Mouse (Mus musculus) megakaryocyte, adult 5-6 weeks (primary cell): ENCODE data around the gene Emp1. TPM values are rescaled to one million over a fixed set of nuclear protein-coding genes. Genes with fewer than 3 reads are reported as not detected.

Experiments used
- ATAC-seq: 2 replicates; pipeline ENCODE4 v1.8.0; 2016; ENCODE audit warnings: mild to moderate bottlenecking, inconsistent platforms; ENCODE audit not compliant: poor library complexity, severe bottlenecking
- total RNA-seq, 2 experiments: library from RNA; stranded (forward) in 1 of 2; stranded (reverse) in 1 of 2; fragments of 153-499, 151-499 nt in 1 of 2; fragments of 221-1000, 200-1000 nt in 1 of 2; gene quantifications; 2 replicates each; pipeline versions ENCODE4 v1.2.3 to v1.2.4; 2015 to 2017

The Emp1 gene
- total RNA-seq (2015) (0.80 and 0.83 TPM in 2 replicates), total RNA-seq (2017) (2.2 and 3.0 TPM in 2 replicates)

DNA sequence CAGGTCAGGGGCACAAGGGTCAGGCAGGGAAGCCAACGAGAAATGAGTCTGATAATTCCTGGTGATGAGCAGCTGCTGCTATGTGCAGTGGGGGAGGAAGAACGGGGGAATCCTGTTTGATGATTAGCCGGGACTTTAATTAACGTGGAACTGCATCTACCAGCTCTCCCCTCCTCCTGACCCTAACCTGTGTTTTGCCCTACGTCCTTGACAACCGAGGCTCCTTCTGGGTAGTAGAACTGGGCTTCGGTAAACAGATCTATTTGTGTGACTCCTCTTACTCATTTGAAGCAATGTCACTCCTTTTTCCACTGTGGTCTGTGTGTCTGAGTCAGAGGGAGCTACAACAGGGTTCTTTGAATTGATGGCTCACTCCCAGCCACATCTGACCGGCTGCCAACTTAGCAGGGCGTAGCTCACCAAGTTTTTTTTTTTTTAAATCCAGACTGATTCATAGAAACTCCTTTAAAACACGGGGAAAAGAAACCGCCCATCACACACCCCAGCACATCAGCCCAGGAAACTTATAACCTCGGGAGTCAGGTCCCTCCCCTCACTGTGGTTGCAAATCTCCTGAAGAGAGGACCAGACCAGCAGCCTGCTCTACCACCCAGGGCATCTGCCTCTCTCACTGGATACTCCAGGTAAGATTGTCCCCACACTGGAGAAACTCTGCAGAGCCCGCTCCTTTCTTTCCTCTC, at the start of gene Emp1:
TSS of gene Emp1 (plus strand) at position 87 of the 701 bp plus-strand sequence.
- ATAC-seq = peak; percentile 34; the same call in 1 of the 2 replicates

DNA sequence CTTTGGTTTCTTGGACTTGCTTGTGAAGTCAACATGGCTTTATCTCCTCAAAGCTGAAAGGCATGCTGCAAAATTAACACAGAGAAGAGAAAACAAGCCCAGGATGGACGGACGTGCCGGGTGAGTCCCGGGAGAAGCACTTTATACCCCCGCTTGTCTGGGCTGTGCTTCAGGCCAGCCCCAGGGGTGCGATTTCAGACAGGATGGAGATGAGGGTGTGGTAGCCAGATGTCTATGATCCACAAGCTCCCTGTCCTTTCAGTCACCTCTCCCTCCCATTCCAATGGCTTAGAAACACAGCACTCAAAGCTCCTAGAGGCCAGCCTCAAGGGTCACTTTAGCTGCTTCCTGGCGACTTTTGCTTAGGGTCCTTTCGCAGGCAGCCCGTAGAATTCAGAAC, 48.4 kb upstream of the Emp1 start:
- no peak for ATAC-seq

DNA sequence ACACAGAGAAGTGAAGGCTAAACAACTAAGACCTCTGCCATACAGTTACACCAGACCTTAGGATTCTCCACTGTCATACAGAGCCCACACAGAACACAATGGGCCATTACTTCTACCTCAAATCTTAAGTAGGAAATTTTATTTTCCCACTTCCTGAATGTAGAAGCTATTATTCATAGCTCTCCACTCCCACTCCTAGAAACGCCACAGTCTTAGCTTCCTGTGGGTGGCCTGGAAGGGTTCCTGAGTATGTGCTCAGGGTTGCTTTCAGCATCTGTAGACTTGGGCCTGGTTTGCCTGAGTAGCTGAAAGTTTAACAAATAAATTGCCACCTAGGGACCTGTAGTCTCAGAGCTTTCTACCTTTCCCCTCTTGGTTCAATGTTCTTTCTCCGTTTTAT, 46.2 kb upstream of the Emp1 start:
- ATAC-seq = no peak

DNA sequence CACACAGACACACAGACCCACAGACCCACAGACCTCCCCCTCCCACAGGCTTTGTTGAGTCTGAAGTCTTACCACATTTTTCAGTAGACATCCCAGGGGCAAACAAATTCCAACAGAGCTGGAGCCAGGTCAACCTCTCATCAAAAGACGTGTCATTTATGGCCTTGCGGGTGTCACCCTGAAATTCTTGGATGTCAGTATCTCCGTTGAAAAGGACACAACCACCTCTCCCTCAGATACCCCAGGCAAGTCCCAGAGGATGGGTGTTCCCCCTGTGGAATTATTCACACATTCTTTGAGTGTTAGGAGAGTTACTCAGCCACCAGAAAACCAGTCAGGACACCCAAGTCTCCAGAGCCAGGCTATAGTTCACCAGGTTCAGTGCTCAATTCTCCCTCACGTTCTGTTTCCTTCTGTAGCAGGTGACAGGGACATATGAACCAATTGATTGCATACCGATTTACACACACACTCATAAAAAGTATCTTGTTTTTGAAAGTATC, 42.9 kb upstream of the Emp1 start:
- ATAC-seq = no peak

DNA sequence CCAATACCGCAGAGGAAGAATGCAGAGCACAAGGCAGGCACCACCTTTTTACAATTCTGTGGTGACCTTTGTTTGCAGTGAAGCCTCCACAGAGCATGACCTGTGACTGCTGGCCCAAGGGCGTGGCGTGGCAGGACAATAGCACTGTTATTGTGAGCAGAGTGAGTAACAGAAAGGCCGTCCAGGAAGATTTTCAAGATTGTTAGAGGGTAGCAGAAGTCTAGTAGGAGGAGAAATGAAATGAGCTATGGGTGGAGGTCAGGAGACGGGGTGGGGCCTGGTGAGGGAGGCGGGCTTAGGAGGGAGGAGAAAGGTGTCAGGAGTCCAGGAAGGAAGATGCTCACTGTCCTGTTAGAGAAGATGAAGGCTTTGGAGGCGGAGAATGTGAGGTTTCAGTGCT, 39.6 kb upstream of the Emp1 start:
- ATAC-seq = no peak

DNA sequence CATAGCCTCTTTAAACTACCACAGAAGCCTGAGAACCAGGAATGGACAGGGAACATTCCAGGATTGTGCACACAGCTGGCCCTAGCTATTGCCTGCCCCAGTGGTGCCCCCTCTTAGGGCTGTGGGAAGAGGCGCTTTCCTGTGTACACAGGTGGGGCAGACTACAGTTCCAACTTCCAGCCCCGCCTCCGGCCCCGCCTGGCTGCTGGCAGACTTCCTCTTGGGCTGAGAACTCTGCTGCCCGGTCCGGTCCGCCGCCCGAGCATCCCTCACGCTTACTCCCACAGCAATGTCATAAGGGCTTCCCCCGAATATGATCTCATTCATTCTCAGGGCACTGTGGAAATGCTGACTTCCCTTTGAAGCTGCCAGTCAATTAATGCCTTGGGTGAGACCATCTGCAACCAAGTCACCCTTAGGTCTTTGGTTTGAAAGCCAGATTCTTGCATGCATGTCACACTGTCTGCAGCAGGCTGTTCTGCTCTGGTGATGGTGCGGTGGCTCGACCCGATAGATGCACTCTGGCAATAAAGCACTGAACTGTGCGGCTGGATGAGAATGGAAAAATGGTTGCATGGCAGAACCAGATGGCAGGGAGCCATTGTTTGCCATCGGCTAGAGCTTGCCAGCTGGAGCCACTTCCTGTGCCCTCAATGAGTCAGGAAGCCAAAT, 38.9 kb upstream of the Emp1 start:
- peak; percentile 82 for ATAC-seq

DNA sequence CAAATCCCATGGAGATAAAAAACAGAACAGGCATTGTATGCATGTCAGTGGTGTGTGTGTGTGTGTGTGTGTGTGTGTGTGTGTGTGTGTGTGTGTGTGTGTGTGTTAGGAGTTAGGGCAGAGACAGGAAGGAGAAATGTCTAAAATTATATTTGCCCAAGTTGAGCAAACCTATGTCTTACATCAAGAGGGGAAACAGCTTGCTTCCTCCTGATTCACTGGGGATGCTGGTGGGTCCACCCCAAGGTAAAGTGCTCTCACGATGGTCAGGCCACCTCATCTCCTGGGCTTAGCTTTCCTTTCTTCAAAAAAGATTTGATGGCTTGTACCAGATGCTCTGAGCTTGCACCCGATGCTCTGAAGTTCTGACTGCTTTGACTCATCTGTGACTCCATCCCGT, 38.2 kb upstream of the Emp1 start:
- peak; percentile 14; the same call in 1 of the 2 replicates for ATAC-seq

DNA sequence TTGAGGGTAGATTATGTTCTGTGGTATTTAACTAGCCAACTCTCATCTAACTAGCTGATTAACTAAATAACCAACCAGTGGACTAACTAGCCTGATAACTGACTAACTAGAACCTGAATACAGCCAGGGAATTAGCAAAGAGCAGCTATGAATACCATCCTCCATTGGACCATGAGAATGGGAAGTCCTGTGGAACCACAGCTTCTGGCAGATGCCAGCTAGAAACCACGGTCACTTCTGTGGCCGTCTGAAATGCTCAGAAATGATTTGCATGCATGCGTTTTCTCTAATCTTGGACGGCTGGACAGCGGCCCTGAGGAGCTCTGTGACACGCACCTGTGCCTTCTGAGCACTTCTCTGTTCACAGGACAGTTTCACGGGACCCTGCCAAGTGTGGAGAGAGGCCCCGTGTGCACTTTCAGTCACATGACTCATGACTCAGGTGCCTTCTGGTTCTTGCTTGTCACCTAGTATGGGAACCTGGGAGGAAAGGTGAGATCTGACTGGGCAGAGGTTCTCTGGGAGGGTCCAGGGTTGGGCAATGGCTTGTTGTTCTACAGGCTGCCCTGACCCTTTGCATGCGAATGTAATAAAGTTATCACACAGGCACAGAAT, 37.6 kb upstream of the Emp1 start:
- peak; percentile 20 for ATAC-seq

DNA sequence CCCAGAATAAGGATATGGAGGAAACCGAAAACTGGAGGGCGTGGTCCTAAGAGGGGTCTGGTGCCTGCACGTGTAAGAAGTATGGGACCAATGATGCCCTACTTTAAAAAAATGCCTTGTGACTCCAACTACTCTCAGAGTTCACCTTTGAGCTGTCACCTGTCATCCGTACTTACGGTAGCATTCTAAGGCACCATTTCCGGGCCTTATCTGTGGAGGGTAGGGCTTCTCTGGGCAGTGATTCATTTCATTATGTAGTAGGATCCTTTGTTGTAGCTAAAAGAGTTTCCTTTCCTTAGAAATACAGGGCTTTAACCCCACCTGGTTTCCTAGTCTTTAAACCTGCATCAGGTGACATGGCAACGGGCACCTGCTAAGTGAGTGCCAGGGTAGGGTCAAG, 35.5 kb upstream of the Emp1 start:
- ATAC-seq = no peak

DNA sequence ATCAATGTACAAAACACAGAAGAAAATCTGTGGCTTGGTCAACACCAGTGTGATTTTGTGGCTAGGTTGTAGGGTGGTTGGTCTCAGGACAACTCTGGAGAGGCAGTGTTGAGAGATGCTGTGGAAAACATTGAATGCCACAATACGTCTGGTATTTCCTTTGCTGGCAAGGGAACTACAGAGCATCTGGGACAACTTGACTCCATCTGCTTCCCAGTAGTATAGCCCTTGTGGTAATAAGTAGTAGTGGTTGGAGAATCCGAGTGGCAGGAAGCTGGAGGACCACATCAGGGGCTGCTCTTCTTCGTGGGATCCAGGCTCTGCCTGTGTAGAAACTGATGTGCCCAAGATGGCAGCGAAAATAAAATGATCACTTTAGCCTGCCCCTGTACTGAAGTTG, 30.4 kb upstream of the Emp1 start:
- ATAC-seq = no peak

DNA sequence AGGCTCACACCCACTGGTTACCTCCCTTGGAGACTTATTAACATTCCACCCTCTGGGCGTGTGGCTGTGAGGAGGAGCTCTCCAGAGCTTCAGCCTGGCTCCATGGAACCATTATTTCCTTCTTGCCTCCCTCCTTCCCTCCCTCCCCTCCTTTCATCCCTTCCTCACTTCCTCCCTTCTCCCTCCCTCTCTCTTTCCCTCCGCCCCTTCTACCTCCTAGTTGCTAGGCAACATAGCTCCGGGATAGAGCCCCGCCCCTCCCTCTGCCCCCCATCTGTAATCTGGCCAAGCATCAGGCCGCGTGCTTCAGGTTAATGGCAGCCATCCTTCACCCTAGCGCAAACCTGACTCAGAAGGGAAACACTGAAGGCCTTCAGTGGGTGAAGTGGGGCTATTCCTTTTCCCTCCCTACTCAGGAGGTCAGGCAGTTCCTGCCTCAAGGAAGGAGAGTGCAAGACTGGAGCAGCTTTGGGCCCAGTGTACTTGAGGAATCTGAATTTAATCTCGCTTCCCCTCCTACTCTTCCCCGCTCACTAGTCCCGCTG, 29.5 kb upstream of the Emp1 start:
- ATAC-seq = no peak

DNA sequence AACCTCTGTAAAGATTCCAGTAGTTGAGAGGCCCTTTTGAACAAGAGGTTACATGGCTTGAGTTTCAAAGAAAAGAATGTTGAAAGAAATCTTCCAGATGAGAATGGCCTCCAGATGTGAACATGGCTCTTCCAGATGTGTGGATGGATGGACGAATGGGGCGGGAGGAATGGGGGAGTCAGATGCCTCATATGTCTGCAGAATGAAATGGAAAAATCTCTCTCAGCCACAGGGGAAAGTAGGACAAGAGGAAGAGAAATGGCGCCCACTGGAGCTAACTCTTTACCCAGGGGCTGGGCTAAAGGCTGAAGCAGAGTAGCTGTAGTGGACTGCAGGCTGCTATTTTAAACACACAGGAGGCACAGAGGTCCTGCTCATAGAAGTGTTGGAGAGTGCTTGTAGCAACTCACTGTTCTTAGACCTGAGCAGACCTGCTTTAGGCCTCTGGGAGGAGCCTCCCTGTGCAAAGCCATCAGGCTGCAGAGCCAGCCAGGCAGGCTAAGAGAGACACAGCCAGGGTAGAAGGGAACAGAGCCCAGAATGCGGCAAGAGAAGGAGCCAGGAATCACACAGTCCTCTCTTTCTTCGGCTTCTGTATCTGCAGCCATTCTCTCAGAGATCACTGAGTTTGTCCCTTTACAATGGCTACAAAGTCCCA, 28.2 kb upstream of the Emp1 start:
- ATAC-seq = no peak

DNA sequence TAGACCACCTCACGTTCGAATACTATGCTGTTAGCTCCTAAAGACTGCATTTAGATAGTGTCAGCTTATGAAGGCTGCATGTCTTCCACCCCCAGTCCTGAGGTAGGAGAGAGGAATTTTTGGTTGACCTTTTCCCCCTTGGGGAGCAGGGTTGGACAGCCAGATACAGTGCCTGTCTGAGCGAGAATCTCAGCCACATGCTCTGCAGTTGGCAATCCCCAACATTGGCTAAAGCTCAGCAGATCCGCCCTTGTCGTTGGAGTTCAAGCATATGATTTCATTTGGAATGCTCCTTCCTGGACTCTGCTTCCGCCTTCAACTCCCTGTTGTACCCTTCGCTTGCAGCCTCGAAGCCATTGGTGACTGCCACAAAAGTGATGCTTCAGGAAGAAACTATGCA, 26.0 kb upstream of the Emp1 start:
- ATAC-seq = no peak

DNA sequence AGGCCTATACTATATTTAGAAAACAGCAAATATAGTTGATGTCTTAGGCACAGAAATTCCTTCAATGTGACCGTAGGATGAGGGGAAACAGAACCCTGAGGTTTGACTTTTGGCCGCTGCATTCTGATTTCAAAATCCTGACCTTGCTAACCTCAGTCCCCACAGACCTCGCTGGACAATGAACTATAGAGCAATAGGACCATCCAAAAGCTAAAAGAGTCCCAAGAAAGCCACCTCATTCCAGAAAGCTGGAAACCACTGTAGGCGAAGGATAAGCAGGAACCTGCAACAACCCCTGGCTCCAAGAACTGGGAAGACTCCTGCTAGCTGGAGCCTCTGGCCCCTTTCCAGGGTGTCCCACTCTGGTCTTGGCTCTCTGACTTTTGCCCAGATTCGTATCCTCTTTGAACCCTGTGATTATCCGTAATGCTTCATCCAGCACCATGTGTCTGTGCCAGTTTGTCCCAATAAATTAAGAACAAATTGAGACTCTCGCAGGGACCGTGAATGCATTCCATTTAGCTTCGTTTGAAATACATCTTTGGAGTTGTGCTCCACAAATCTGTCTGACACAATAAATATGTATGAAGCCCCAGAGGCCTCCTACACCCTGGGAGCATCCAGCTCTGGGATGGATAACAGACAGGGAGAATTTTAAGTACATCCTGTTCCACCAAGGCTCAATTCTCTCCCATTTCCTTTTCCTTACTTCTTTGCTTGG, 21.8 kb upstream of the Emp1 start:
- no peak for ATAC-seq

DNA sequence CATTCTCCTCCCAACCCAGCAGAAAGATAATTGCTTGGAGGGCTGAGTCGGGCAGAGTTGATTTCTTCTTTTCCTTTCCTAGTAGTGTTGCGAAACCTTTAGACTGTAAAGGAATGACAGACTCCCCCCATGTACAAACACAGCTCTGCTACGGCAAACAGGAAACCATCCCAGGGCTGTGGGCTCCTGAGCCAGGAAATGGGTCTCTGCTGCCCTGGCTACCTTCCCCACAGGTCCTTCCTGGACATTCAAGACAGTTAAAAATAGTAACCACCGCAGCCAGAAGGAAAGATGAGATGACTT, 21.3 kb upstream of the Emp1 start:
- ATAC-seq = no peak

DNA sequence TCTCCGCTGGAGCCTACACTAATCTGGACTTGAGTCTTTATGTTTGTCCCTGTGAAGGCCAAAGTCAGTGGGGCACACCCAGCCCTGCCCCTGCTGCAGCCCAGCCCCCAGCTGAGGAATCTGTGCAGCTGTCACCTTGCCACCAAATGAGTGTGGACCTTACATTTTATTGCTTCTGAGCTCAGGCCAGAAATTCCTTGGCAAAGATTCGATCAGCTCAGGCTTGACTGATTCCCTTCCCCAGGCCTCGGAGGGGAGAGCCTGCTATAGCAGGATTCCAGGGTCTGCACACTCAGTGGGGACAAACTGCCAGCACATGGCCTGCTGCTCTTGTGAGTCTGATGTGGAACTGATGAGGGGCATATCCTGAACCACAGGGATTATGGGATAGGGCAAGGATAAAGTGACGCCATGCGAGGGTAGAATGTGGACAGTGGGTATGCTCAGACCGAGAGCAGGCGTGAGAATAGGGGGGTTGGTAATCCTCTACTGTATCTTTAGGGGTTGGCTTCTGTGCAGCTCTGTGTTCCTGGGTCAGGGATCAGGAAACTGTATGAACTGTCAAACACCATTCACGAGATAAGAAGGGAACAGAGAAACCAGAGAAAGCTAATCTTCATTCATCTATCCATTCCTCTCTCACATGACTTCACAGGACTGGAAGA, 10.6 kb upstream of the Emp1 start:
- no peak for ATAC-seq

DNA sequence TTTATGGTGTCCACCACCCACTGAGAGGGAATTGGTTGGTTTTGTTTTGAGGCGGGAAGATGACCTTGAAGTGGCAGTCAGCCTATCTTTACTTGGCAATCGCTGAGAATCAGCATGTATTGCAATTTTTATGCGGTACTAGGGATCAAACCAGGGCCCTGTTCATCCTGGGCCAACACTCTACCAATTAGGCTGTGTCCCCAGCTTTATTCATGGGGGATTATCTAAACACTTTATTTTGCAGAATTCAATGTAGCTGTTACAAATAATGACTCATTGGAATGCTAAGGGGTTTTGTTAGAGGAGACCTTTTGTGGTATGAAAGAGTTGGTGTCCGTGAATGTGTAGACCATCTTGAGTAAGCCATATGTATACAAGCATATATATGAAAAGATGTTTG, 9.8 kb upstream of the Emp1 start:
- no peak for ATAC-seq

DNA sequence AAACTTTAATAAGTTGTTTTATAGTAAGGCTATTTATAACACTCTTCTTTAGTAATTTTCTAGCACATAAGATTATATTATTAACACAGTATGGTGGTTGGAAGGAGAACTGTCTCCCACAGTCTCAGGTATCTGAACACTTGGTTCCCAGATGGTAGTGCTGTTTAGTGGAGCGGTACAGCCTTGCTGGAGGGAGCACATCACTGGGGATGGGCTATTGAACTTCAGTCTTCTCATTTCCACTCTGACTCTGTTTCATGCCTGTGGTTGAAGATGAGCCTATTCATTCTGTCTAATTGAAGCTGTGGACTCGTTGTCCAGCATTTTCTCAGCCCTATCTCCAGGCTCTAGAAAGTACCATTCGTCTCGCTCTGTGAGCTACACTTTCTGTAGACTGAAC, 7.4 kb upstream of the Emp1 start:
- ATAC-seq = no peak

DNA sequence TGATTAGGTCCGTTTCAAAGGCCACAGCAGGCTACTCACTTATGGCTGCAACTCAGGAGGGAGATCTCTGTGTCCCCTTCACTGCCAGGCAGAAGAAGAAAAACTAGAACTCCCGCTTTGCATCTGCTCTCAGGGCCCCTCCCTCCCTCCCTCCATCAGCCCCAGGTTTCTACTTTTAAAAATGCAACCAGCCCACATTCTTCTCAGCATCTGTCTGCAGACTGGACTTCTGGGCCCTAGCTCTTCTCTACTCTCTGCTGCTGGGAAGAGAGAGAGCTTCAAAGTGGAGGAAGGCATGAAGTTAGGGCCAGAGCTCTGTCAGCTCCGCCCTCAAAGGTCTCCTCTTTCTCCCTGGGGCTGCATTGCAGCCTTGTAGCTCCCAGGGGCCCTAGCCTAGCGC, 2.0 kb upstream of the Emp1 start:
- ATAC-seq = no peak

DNA sequence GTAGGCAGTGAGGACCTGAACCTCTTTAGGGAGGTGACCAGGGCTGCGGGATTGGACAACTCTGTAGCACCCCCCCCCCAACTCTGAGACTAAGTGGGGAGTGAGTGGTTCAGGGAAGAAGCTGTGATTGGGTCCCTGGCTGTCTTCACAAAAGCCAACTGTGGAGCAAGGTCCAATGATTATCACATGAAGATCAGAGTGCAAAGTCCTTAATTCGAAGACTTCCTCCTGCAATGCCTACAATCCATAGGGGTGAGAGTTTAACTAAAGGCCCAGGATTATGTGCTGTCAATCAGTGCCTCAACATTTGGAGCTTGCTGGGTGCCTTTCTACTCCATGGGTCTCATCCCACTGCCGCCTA, 267 bp upstream of the Emp1 start:
- no peak for ATAC-seq
